In genomic region chr4:34883366-34884029, GRCm38 (mm10) we compare ENCODE assay signal across 9 mouse cellular contexts. TPM values are rescaled to one million over a fixed set of nuclear protein-coding genes. Genes with fewer than 3 reads are reported as not detected.
A peak's percentile ranks its signal among the peaks of the same experiment; 100 is the strongest.
DNase-seq lines count a peak whose midpoint lies in the region; ATAC-seq and TF ChIP-seq lines count a peak whose summit lies in the region.
"Had no signal": no experiment of that assay in that cellular context is flagged by ENCODE, and none has a peak within 500 bp of the region (broad histone marks: within the 10 kb centered on the region; RNA-seq: fewer than 3 reads in every experiment).

No protein-coding gene starts in this region.

- H3K4me3 ChIP-seq in kidney, embryonic 15.5 days (replicated peaks), result peak overlapping the region; percentile 96
- peak overlapping the region; percentile 99 for H3K4me3 ChIP-seq in bone marrow macrophage, adult 2 months (ENCODE audit: insufficient read depth, low read length)
- H3K4me3 ChIP-seq in hindbrain, embryonic 13.5 days, result peak overlapping the region; percentile 96
- H3K4me3 ChIP-seq in midbrain, embryonic 15.5 days, result peak overlapping the region; percentile 97

- H3K9me3 ChIP-seq in kidney, embryonic 15.5 days (replicated peaks), result no peaks in the 10 kb centered on the region
- no peaks in the 10 kb centered on the region for H3K9me3 ChIP-seq in hindbrain, embryonic 13.5 days
- no peaks in the 10 kb centered on the region for H3K9me3 ChIP-seq in midbrain, embryonic 15.5 days

- H3K36me3 ChIP-seq in kidney, embryonic 15.5 days, result peaks cover 6% of the 10 kb centered on the region
- H3K36me3 ChIP-seq in hindbrain, embryonic 13.5 days, result peaks cover 5% of the 10 kb centered on the region; the same call in 1 of the 2 replicates
- no peaks in the 10 kb centered on the region for H3K36me3 ChIP-seq in midbrain, embryonic 15.5 days (replicated peaks)

- peaks cover 30% of the 10 kb centered on the region for H3K4me1 ChIP-seq in kidney, embryonic 15.5 days
- H3K4me1 ChIP-seq in bone marrow macrophage, adult 2 months (ENCODE audit: control insufficient read depth, insufficient read depth, low read length), result peaks cover 11% of the 10 kb centered on the region
- H3K4me1 ChIP-seq in hindbrain, embryonic 13.5 days (replicated peaks), result peaks cover 39% of the 10 kb centered on the region
- peaks cover 34% of the 10 kb centered on the region for H3K4me1 ChIP-seq in midbrain, embryonic 15.5 days

- TF ChIP-seq CTCF in bone marrow macrophage, adult 2 months (IDR thresholded peaks at IDR 0.05; ENCODE audit: low read depth, low read length), result no peak

- WGBS in kidney, embryonic 15.5 days, result 29% methylated on average over 16 of the region's 16 CpGs
- WGBS in hindbrain, embryonic 13.5 days, result 37% methylated on average over 16 of the region's 16 CpGs
- WGBS in midbrain, embryonic 15.5 days, result 42% methylated on average over 16 of the region's 16 CpGs

- ATAC-seq in kidney, embryonic 15.5 days (replicated peaks; ENCODE audit: low FRiP score), result no peak
- no peak for ATAC-seq in hindbrain, embryonic 13.5 days (ENCODE audit: low FRiP score)
- ATAC-seq in midbrain, embryonic 15.5 days (replicated peaks), result no peak
- no peak for ATAC-seq in erythroid progenitor cell, adult 5-6 weeks (replicated peaks; ENCODE audit: low FRiP score, poor library complexity, severe bottlenecking)

- H3K9ac ChIP-seq in kidney, embryonic 15.5 days, result peak overlapping the region; percentile 99
- peak overlapping the region; percentile 100 for H3K9ac ChIP-seq in hindbrain, embryonic 13.5 days
- peak overlapping the region; percentile 98 for H3K9ac ChIP-seq in midbrain, embryonic 15.5 days

- no peak for DNase-seq in kidney, postnatal 14 days
- no peak for DNase-seq in gastrocnemius, adult 18-20 months (ENCODE audit: low spot score)
- DNase-seq in frontal cortex, adult 2 months (ENCODE audit: extremely low spot score in 1 of 2, low spot score in 1 of 2), result no peak

- H3K4me2 ChIP-seq in kidney, embryonic 15.5 days, result peak overlapping the region; percentile 79
- peak overlapping the region; percentile 71 for H3K4me2 ChIP-seq in hindbrain, embryonic 13.5 days
- peak overlapping the region; percentile 57 for H3K4me2 ChIP-seq in midbrain, embryonic 15.5 days

- no peak for TF ChIP-seq POLR2A in bone marrow macrophage, adult 2 months (IDR thresholded peaks at IDR 0.05; ENCODE audit: borderline replicate concordance, low read depth, low read length)

- peaks cover 5% of the 10 kb centered on the region for H3K27me3 ChIP-seq in kidney, embryonic 15.5 days
- peaks cover 4% of the 10 kb centered on the region for H3K27me3 ChIP-seq in hindbrain, embryonic 13.5 days
- H3K27me3 ChIP-seq in midbrain, embryonic 15.5 days (replicated peaks), result 0 out of 2 replicates have a peak, but pooled peaks cover under 1% of the 10 kb centered on the region

- H3K27ac ChIP-seq in kidney, embryonic 15.5 days, result peak overlapping the region; percentile 99
- H3K27ac ChIP-seq in bone marrow macrophage, adult 2 months (ENCODE audit: insufficient read depth, low read depth, low read length), result peak overlapping the region; percentile 88
- H3K27ac ChIP-seq in hindbrain, embryonic 13.5 days, result peak overlapping the region; percentile 100
- peak overlapping the region; percentile 99 for H3K27ac ChIP-seq in midbrain, embryonic 15.5 days

RNA-seq across cellular contexts. Expression of gene Zfp292, which starts 0.7 kb away (rescaled TPM):
- polyA plus RNA-seq in kidney, embryonic 15.5 days (2015; fragmentation: Nextera tagmentation; extraction: Ambion mirVana), result 17.8 and 18.5 TPM in 2 replicates
- 13.9 and 14.8 TPM in 2 replicates for polyA plus RNA-seq in bone marrow macrophage, adult 2 months (2012; ENCODE audit: insufficient read depth, insufficient read length, missing spikeins)
- polyA plus RNA-seq in hindbrain, embryonic 13.5 days (2015; fragmentation: Nextera tagmentation; extraction: Ambion mirVana), result 32.6 and 32.7 TPM in 2 replicates
- 31.0 and 33.0 TPM in 2 replicates for polyA plus RNA-seq in midbrain, embryonic 15.5 days (2015; fragmentation: Nextera tagmentation; extraction: Ambion mirVana)
- 17.3 and 20.5 TPM in 2 replicates for total RNA-seq in erythroid progenitor cell, adult 5-6 weeks (2015; ENCODE audit: low replicate concordance)
- total RNA-seq in erythroid progenitor cell, adult 5-6 weeks (2017; ENCODE audit: low replicate concordance), result 22.9 and 23.9 TPM in 2 replicates
- total RNA-seq in gastrocnemius, adult 18-20 months (2021), result 1 to 10 TPM; 7.3 to 8.7 TPM
- 9.2 and 9.3 TPM in 2 replicates for polyA plus RNA-seq in frontal cortex, adult 2 months (2012; rRNA removed)

RNA-seq across cellular contexts. Expression of gene Cga, which starts 10.1 kb away (rescaled TPM):
- polyA plus RNA-seq in kidney, embryonic 15.5 days (2015; fragmentation: Nextera tagmentation; extraction: Ambion mirVana), result not detected in 2 replicates
- not detected in 2 replicates for polyA plus RNA-seq in bone marrow macrophage, adult 2 months (2012; ENCODE audit: insufficient read depth, insufficient read length, missing spikeins)
- 0.50 TPM in 1 of 2 replicates, not detected in the other for polyA plus RNA-seq in hindbrain, embryonic 13.5 days (2015; fragmentation: Nextera tagmentation; extraction: Ambion mirVana)
- polyA plus RNA-seq in midbrain, embryonic 15.5 days (2015; fragmentation: Nextera tagmentation; extraction: Ambion mirVana), result not detected in 2 replicates
- total RNA-seq in erythroid progenitor cell, adult 5-6 weeks (2015; ENCODE audit: low replicate concordance), result not detected in 2 replicates
- total RNA-seq in erythroid progenitor cell, adult 5-6 weeks (2017; ENCODE audit: low replicate concordance), result not detected in 2 replicates
- total RNA-seq in gastrocnemius, adult 18-20 months (2021), result not detected
- not detected in 2 replicates for polyA plus RNA-seq in frontal cortex, adult 2 months (2012; rRNA removed)
- total RNA-seq: adrenal gland, adult 18-20 months had no signal
